Comparison of ENCODE assay signal across 19 mouse cellular contexts in genomic region chr15:18696680-18697284, GRCm38 (mm10).
A peak's percentile ranks its signal among the peaks of the same experiment; 100 is the strongest.
DNase-seq lines count a peak whose midpoint lies in the region; ATAC-seq and TF ChIP-seq lines count a peak whose summit lies in the region.
"Had no signal": no experiment of that assay in that cellular context is flagged by ENCODE, and none has a peak within 500 bp of the region (broad histone marks: within the 10 kb centered on the region; RNA-seq: fewer than 3 reads in every experiment).

No protein-coding gene starts in this region.

- DNase-seq in forebrain, embryonic 11.5 days (ENCODE audit: low spot score) = no peak
- DNase-seq in CH12.LX (ENCODE audit: extremely low read depth) = no peak
- no peak for DNase-seq in ES-E14 (ENCODE audit: low read depth, low spot score)
- DNase-seq in MEL-GATA-1-ER (ENCODE audit: extremely low read depth, low read depth) = peak; percentile 2
- no peak for DNase-seq in midbrain, postnatal 0 days (ENCODE audit: low spot score)
- DNase-seq in layer of hippocampus, postnatal 14 days (ENCODE audit: low spot score in 2 of 2) = no peak
- no peak for DNase-seq in kidney, adult 18-20 months
- DNase-seq: adrenal gland, adult 2 months; adrenal gland, postnatal 10 days; adrenal gland, postnatal 25 days; cerebellum, adult 11-12 months; cerebellum, adult 2 months; cerebellum, adult 9-10 months; cerebellum, postnatal 10 days; cerebellum, postnatal 25 days; forebrain, postnatal 0 days had no signal

- no peak for TF ChIP-seq EP300 in CH12.LX (IDR thresholded peaks at IDR 0.05; ENCODE audit: low read length)

- no peak overlapping the region for H3K27ac ChIP-seq in forebrain, embryonic 13.5 days
- H3K27ac ChIP-seq in forebrain, embryonic 11.5 days (ENCODE audit: low read depth, low read length) = no peak overlapping the region
- H3K27ac ChIP-seq in CH12.LX (ENCODE audit: insufficient read depth, low read depth) = no peak overlapping the region
- H3K27ac ChIP-seq in ES-E14 (ENCODE audit: insufficient read depth, low read depth, low read length, poor library complexity, severe bottlenecking) = no peak overlapping the region
- no peak overlapping the region for H3K27ac ChIP-seq in midbrain, postnatal 0 days (ENCODE audit: low read depth, low read length)
- H3K27ac ChIP-seq: embryonic facial prominence, embryonic 13.5 days; forebrain, embryonic 12.5 days had no signal

- TF ChIP-seq CTCF in CH12.LX (conservative IDR thresholded peaks at IDR 0.05 in 1 of 2, IDR thresholded peaks at IDR 0.05 in 1 of 2; ENCODE audit: low read depth in 2 of 2, low read length in 2 of 2) = no peak
- no peak for TF ChIP-seq CTCF in midbrain, postnatal 0 days (IDR thresholded peaks at IDR 0.05)

- no peaks in the 10 kb centered on the region for H3K27me3 ChIP-seq in forebrain, embryonic 13.5 days
- no peaks in the 10 kb centered on the region for H3K27me3 ChIP-seq in forebrain, embryonic 11.5 days (ENCODE audit: control insufficient read depth, insufficient read depth, low read length)
- H3K27me3 ChIP-seq in CH12.LX (replicated peaks) = no peaks in the 10 kb centered on the region
- no peaks in the 10 kb centered on the region for H3K27me3 ChIP-seq in midbrain, postnatal 0 days (ENCODE audit: insufficient read depth, low read length)
- H3K27me3 ChIP-seq: embryonic facial prominence, embryonic 13.5 days; forebrain, embryonic 12.5 days had no signal

- no peak overlapping the region for H3K4me3 ChIP-seq in forebrain, embryonic 13.5 days
- H3K4me3 ChIP-seq in forebrain, embryonic 11.5 days (ENCODE audit: low read depth, low read length) = no peak overlapping the region
- H3K4me3 ChIP-seq in CH12.LX (replicated peaks in 1 of 3; ENCODE audit: low read depth in 2 of 3, low read length in 2 of 3, poor library complexity in 1 of 3) (no peak overlapping the region), ES-E14 (ENCODE audit: insufficient read depth in 1 of 2, low read depth in 1 of 2, low read length in 2 of 2, poor library complexity in 1 of 2, severe bottlenecking in 1 of 2) (no peak overlapping the region)
- no peak overlapping the region for H3K4me3 ChIP-seq in midbrain, postnatal 0 days (ENCODE audit: low read depth, low read length)
- H3K4me3 ChIP-seq: embryonic facial prominence, embryonic 13.5 days; forebrain, embryonic 12.5 days had no signal

- no peaks in the 10 kb centered on the region for H3K9me3 ChIP-seq in forebrain, embryonic 13.5 days (replicated peaks)
- H3K9me3 ChIP-seq in forebrain, embryonic 11.5 days (ENCODE audit: control insufficient read depth, low read length) = no peaks in the 10 kb centered on the region
- peaks cover 36% of the 10 kb centered on the region for H3K9me3 ChIP-seq in CH12.LX (replicated peaks; ENCODE audit: low read length)
- no peaks in the 10 kb centered on the region for H3K9me3 ChIP-seq in ES-E14 (ENCODE audit: control insufficient read depth, insufficient read depth, low read depth, low read length)
- H3K9me3 ChIP-seq in midbrain, postnatal 0 days (ENCODE audit: low read length) = no peaks in the 10 kb centered on the region
- H3K9me3 ChIP-seq: embryonic facial prominence, embryonic 13.5 days; forebrain, embryonic 12.5 days had no signal

- in situ Hi-C loops in CH12.LX (cut with MboI; ENCODE audit: low pct_ligation_motif_present, low pct_unique_long_range_greater_than_20kb, low sequenced_read_pairs) = no loop called here
- in situ Hi-C loops in ES-E14 (cut with MboI; ENCODE audit: low sequenced_read_pairs in 2 of 2, unreplicated experiment in 2 of 2) = no loop called here

- no peak for TF ChIP-seq POLR2A in CH12.LX (IDR thresholded peaks at IDR 0.05; ENCODE audit: low read depth, low read length)

- H3K36me3 ChIP-seq in forebrain, embryonic 13.5 days (ENCODE audit: poor library complexity, severe bottlenecking) = no peaks in the 10 kb centered on the region
- H3K36me3 ChIP-seq in forebrain, embryonic 11.5 days (ENCODE audit: control insufficient read depth, insufficient read depth, low read length) = no peaks in the 10 kb centered on the region
- no peaks in the 10 kb centered on the region for H3K36me3 ChIP-seq in CH12.LX (replicated peaks in 1 of 2; ENCODE audit: control insufficient read depth in 1 of 2, insufficient read depth in 1 of 2, low read length in 1 of 2)
- H3K36me3 ChIP-seq in ES-E14 (ENCODE audit: control insufficient read depth, insufficient read depth, low read length, poor library complexity, severe bottlenecking) = no peaks in the 10 kb centered on the region
- H3K36me3 ChIP-seq in midbrain, postnatal 0 days (ENCODE audit: insufficient read depth, low read length) = no peaks in the 10 kb centered on the region
- H3K36me3 ChIP-seq: embryonic facial prominence, embryonic 13.5 days; forebrain, embryonic 12.5 days had no signal

- H3K79me2 ChIP-seq in CH12.LX (replicated peaks; ENCODE audit: control insufficient read depth, extremely low read depth, insufficient read depth, poor library complexity, severe bottlenecking) = no peaks in the 10 kb centered on the region

- H3K4me2 ChIP-seq in forebrain, embryonic 13.5 days = no peak overlapping the region
- H3K4me2 ChIP-seq in forebrain, embryonic 11.5 days (ENCODE audit: low read depth, low read length, severe bottlenecking) = no peak overlapping the region
- H3K4me2 ChIP-seq in CH12.LX (ENCODE audit: insufficient read depth, low read depth, poor library complexity, severe bottlenecking) = no peak overlapping the region
- H3K4me2 ChIP-seq in midbrain, postnatal 0 days (ENCODE audit: low read depth, low read length, poor library complexity, severe bottlenecking) = no peak overlapping the region
- H3K4me2 ChIP-seq: embryonic facial prominence, embryonic 13.5 days; forebrain, embryonic 12.5 days had no signal

- ATAC-seq in forebrain, embryonic 13.5 days = 0 out of 2 replicates have a peak, but pooled peaks have one; percentile 21
- no peak for ATAC-seq in forebrain, embryonic 11.5 days (replicated peaks; ENCODE audit: low FRiP score)
- no peak for ATAC-seq in midbrain, postnatal 0 days (ENCODE audit: low FRiP score)
- ATAC-seq: forebrain, postnatal 0 days had no signal

- no peak for TF ChIP-seq RAD21 in CH12.LX (IDR thresholded peaks at IDR 0.05; ENCODE audit: low read depth, low read length)

- no peaks in the 10 kb centered on the region for H3K4me1 ChIP-seq in forebrain, embryonic 13.5 days
- H3K4me1 ChIP-seq in forebrain, embryonic 11.5 days (replicated peaks; ENCODE audit: control insufficient read depth, insufficient read depth, low read length) = no peaks in the 10 kb centered on the region
- H3K4me1 ChIP-seq in CH12.LX (ENCODE audit: control insufficient read depth in 1 of 2, insufficient read depth in 2 of 2) (no peaks in the 10 kb centered on the region), ES-E14 (ENCODE audit: control insufficient read depth in 2 of 2, insufficient read depth in 2 of 2, low read length in 2 of 2, poor library complexity in 1 of 2) (no peaks in the 10 kb centered on the region)
- H3K4me1 ChIP-seq in midbrain, postnatal 0 days (ENCODE audit: insufficient read depth, low read length) = no peaks in the 10 kb centered on the region
- H3K4me1 ChIP-seq: embryonic facial prominence, embryonic 13.5 days; forebrain, embryonic 12.5 days had no signal

- WGBS in forebrain, embryonic 13.5 days = 70% methylated on average over 2 of the region's 2 CpGs
- 80% methylated on average over 2 of the region's 2 CpGs for WGBS in forebrain, embryonic 11.5 days
- 76% methylated on average over 2 of the region's 2 CpGs for WGBS in midbrain, postnatal 0 days

- H3K9ac ChIP-seq in forebrain, embryonic 13.5 days = no peak overlapping the region
- no peak overlapping the region for H3K9ac ChIP-seq in forebrain, embryonic 11.5 days (ENCODE audit: low read length)
- H3K9ac ChIP-seq in CH12.LX (ENCODE audit: insufficient read depth, low read depth) (no peak overlapping the region), ES-E14 (ENCODE audit: insufficient read depth, low read depth, low read length, poor library complexity, severe bottlenecking) (no peak overlapping the region)
- no peak overlapping the region for H3K9ac ChIP-seq in midbrain, postnatal 0 days (replicated peaks; ENCODE audit: low read length, poor library complexity, severe bottlenecking)
- H3K9ac ChIP-seq: embryonic facial prominence, embryonic 13.5 days; forebrain, embryonic 12.5 days; forebrain, postnatal 0 days had no signal

- dilution Hi-C loops in CH12.LX (cut with MboI; ENCODE audit: extremely low pct_ligation_motif_present, extremely low pct_unique_long_range_greater_than_20kb, low sequenced_read_pairs) = no loop called here

TF ChIP-seq in CH12.LX, 34 proteins besides CTCF, POLR2A, EP300 and RAD21:
- no peak for TF ChIP-seq ZC3H11A (IDR thresholded peaks at IDR 0.05; ENCODE audit: low read depth, low read length)
- peak; percentile 47; the same call in 1 of the 2 replicates for TF ChIP-seq MAFK (IDR thresholded peaks at IDR 0.05; ENCODE audit: insufficient replicate concordance, low read length)
- TF ChIP-seq MEF2A (IDR thresholded peaks at IDR 0.05; ENCODE audit: borderline replicate concordance, low read depth, low read length) = no peak

TF ChIP-seq in ES-E14, 5 proteins besides CTCF, POLR2A, EP300 and RAD21:
- TF ChIP-seq MAFK (IDR thresholded peaks at IDR 0.05; ENCODE audit: insufficient read depth, low read depth, low read length) = 0 out of 2 replicates have a peak, but pooled peaks have one; percentile 56
- TF ChIP-seq ZC3H11A (IDR thresholded peaks at IDR 0.05; ENCODE audit: borderline replicate concordance, low read depth, low read length) = no peak
- no peak for TF ChIP-seq HCFC1 (IDR thresholded peaks at IDR 0.05; ENCODE audit: borderline replicate concordance, insufficient read depth, low read length)
